Comparison of ENCODE assay signal across 9 mouse cellular contexts in the genomic region with DNA sequence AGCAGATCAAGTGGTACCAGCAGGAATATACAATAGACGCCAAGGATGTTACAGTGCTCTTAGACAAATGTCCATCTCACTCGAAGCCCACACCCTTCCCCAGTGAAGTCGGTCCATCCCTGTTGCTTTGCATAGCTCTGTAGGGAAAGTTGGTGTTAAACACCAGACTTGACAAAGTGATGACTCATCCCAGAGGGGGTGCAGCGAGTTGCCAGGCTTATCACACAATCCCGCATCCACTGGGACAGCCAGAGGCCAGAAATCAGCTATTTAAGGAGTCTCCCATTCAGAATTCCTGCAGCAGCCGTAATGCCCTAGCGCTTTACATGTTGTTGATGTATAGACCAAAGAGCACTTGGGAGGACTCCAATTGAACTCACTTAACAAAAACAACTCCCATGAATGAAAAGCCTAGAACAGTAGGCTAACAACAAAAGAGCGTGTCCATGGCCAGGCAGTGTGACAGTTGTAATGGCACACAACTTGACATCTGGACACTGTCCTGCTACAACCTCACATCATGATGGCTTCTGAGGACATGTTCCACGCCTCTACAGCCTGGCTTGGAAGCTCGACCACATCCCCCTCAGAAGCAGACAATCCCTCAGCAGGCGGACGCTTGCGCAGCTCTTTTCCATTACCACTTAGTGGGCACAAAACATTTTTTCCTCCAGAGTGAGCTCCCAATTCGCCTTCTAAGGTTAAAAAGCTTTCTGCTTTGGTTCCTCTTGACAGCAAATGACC. TPM values are rescaled to one million over a fixed set of nuclear protein-coding genes. Genes with fewer than 3 reads are reported as not detected.
A peak's percentile ranks its signal among the peaks of the same experiment; 100 is the strongest.
DNase-seq lines count a peak whose midpoint lies in the region; ATAC-seq lines count a peak whose summit lies in the region.
"Had no signal": no experiment of that assay in that cellular context is flagged by ENCODE, and none has a peak within 500 bp of the region (broad histone marks: within the 10 kb centered on the region; RNA-seq: fewer than 3 reads in every experiment).

No protein-coding gene starts in this region.

- no peak overlapping the region for H3K9ac ChIP-seq in heart, embryonic 15.5 days
- H3K9ac ChIP-seq in forebrain, embryonic 16.5 days (replicated peaks; ENCODE audit: low read depth, low read length) = no peak overlapping the region

- peaks cover 24% of the 10 kb centered on the region for H3K4me1 ChIP-seq in heart, embryonic 15.5 days (replicated peaks)
- H3K4me1 ChIP-seq in forebrain, embryonic 16.5 days (replicated peaks; ENCODE audit: control insufficient read depth, insufficient read depth, low read length) = peaks cover 21% of the 10 kb centered on the region

- no peak for DNase-seq in heart, adult 8-10 months (ENCODE audit: low spot score)
- DNase-seq in ZHBTc4 (ENCODE audit: low read depth, low spot score) = peak; percentile 36
- DNase-seq in lung, postnatal 4 days = peak; percentile 30 to 62
- DNase-seq in left cerebral cortex, postnatal 10 days (ENCODE audit: extremely low spot score in 1 of 2, low spot score in 2 of 2) = no peak
- DNase-seq in spleen, postnatal 14 days (ENCODE audit: low spot score in 2 of 2) = no peak
- no peak for DNase-seq in kidney, adult 11 months

- H3K9me3 ChIP-seq in heart, embryonic 15.5 days (replicated peaks) = no peaks in the 10 kb centered on the region
- no peaks in the 10 kb centered on the region for H3K9me3 ChIP-seq in forebrain, embryonic 16.5 days (ENCODE audit: control insufficient read depth, low read length)

- no peaks in the 10 kb centered on the region for H3K36me3 ChIP-seq in heart, embryonic 15.5 days
- H3K36me3 ChIP-seq in forebrain, embryonic 16.5 days (ENCODE audit: control insufficient read depth, insufficient read depth) = no peaks in the 10 kb centered on the region

- H3K27me3 ChIP-seq in heart, embryonic 15.5 days = no peaks in the 10 kb centered on the region
- H3K27me3 ChIP-seq in forebrain, embryonic 16.5 days (replicated peaks; ENCODE audit: control insufficient read depth, insufficient read depth, low read length) = no peaks in the 10 kb centered on the region
- H3K27me3 ChIP-seq: Patski had no signal

- ATAC-seq in heart, embryonic 15.5 days (replicated peaks; ENCODE audit: insufficient number of reproducible peaks, insufficient read depth, low FRiP score, low read depth) = no peak
- no peak for ATAC-seq in forebrain, embryonic 16.5 days
- ATAC-seq: Patski had no signal

- no peak overlapping the region for H3K27ac ChIP-seq in heart, embryonic 15.5 days
- H3K27ac ChIP-seq in forebrain, embryonic 16.5 days (ENCODE audit: low read length) = no peak overlapping the region

- peak overlapping the region; percentile 89 for H3K4me2 ChIP-seq in heart, embryonic 15.5 days
- H3K4me2 ChIP-seq in forebrain, embryonic 16.5 days (ENCODE audit: low read length) = peak overlapping the region; percentile 20

- intact Hi-C loops in left cerebral cortex, postnatal 10 days (cut with DNase I) = no loop called here

- no peak overlapping the region for H3K4me3 ChIP-seq in heart, embryonic 15.5 days
- no peak overlapping the region for H3K4me3 ChIP-seq in forebrain, embryonic 16.5 days (replicated peaks; ENCODE audit: low read length)

- 34% methylated on average over 14 of the region's 14 CpGs for WGBS in heart, embryonic 15.5 days
- 60% methylated on average over 14 of the region's 14 CpGs for WGBS in forebrain, embryonic 16.5 days

RNA-seq across cellular contexts. Expression of a gene that starts 2.6 kb away (rescaled TPM):
- 27.4 and 38.7 TPM in 2 replicates for polyA plus RNA-seq in heart, embryonic 15.5 days (2015; fragmentation: Nextera tagmentation; extraction: Ambion mirVana)
- 10 to 100 TPM; 20.4 to 24.5 (median 20.7) TPM for total RNA-seq in heart, adult 8-10 months (2022)
- polyA plus RNA-seq in forebrain, embryonic 16.5 days (2015; fragmentation: Nextera tagmentation; extraction: Ambion mirVana) = 79.4 and 98.0 TPM in 2 replicates
- 10 to 100 TPM; 51.4 to 53.3 TPM for total RNA-seq in left cerebral cortex, postnatal 10 days (2021)

Comparison
In these comparisons a context has a peak if more than half of its experiments do, and no peak if none do; other contexts are left out.
1. DNase-seq: peak in ZHBTc4 (single experiment) and lung, postnatal 4 days (2 of 2); none in heart, adult 8-10 months (single experiment), left cerebral cortex, postnatal 10 days (0 of 2), spleen, postnatal 14 days (0 of 2) and kidney, adult 11 months (single experiment).